Mouse (Mus musculus): ENCODE data around the gene Rpl35a. TPM values are rescaled to one million over a fixed set of nuclear protein-coding genes. Genes with fewer than 3 reads are reported as not detected.

The Rpl35a gene
- total and polyA plus RNA-seq, 2 experiments from 2014 or later: 473 to 486 TPM

GRCm38 (mm10) chr16:33070928-33071327 lies 14.7 kb downstream of the Rpl35a start:
- Histone ChIP-seq H3K27me3 (ENCODE audit: insufficient read depth, low read length) (no peaks in the 10 kb centered on the region), H3K4me3 (ENCODE audit: low read length) (no peak overlapping the region), H3K4me2 (ENCODE audit: low read depth, low read length) (no peak overlapping the region), H3K9me3 (ENCODE audit: low read length) (no peaks in the 10 kb centered on the region), H3K27ac (no peak overlapping the region), H3K36me3 (ENCODE audit: insufficient read depth, low read length) (peaks cover 18% of the 10 kb centered on the region), H3K9ac (replicated peaks; ENCODE audit: low read length) (no peak overlapping the region), H3K4me1 (ENCODE audit: insufficient read depth, low read length) (no peaks in the 10 kb centered on the region)
- ATAC-seq (no peak), DNase-seq (ENCODE audit: low spot score) (no peak)
- 0 out of 2 replicates have a peak, but pooled peaks have one; percentile 2 for TF ChIP-seq CTCF (IDR thresholded peaks at IDR 0.05; ENCODE audit: low read depth)

GRCm38 (mm10) chr16:33072871-33073557 lies 16.8 kb downstream of the Rpl35a start:
- H3K27me3 ChIP-seq (ENCODE audit: insufficient read depth, low read length): no peaks in the 10 kb centered on the region
- no peaks in the 10 kb centered on the region for H3K9me3 ChIP-seq (ENCODE audit: low read length)
- no peak for TF ChIP-seq CTCF (IDR thresholded peaks at IDR 0.05; ENCODE audit: low read depth)
- WGBS: 89% methylated on average over 6 of the region's 6 CpGs
- no peak overlapping the region for H3K4me2 ChIP-seq (ENCODE audit: low read depth, low read length)
- ATAC-seq (no peak), DNase-seq (ENCODE audit: low spot score) (no peak)
- H3K36me3 ChIP-seq (ENCODE audit: insufficient read depth, low read length): peaks cover 18% of the 10 kb centered on the region
- no peak overlapping the region for H3K27ac ChIP-seq
- H3K4me1 ChIP-seq (ENCODE audit: insufficient read depth, low read length): no peaks in the 10 kb centered on the region
- H3K9ac ChIP-seq (replicated peaks; ENCODE audit: low read length): no peak overlapping the region
- no peak overlapping the region for H3K4me3 ChIP-seq (ENCODE audit: low read length)

DNA sequence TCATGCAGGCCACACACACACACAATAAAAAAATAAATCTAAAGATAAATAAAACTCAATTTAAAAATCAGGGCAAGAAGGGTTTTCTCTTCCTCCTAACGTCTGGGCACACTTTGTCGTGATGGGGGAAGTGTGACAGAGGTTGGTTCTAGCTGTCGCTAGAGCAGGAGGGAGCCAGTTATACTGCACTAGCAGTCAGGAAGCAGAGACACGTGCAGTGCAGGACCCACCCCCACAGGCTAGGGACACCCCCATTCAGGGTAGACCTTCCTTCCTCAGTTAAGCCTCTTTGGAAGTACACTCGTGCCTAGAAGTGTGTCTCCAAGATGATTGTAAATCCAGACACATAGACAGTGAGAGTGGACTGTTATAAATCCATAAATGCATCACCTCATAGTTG lies 18.7 kb downstream of the Rpl35a start:
- TF ChIP-seq CTCF (IDR thresholded peaks at IDR 0.05; ENCODE audit: low read depth): no peak
- ATAC-seq: no peak
- no peak for DNase-seq (ENCODE audit: low spot score)
- Histone ChIP-seq H3K9ac (replicated peaks; ENCODE audit: low read length) (no peak overlapping the region), H3K27me3 (ENCODE audit: insufficient read depth, low read length) (no peaks in the 10 kb centered on the region), H3K4me3 (ENCODE audit: low read length) (no peak overlapping the region), H3K4me2 (ENCODE audit: low read depth, low read length) (no peak overlapping the region), H3K27ac (no peak overlapping the region), H3K4me1 (ENCODE audit: insufficient read depth, low read length) (no peaks in the 10 kb centered on the region), H3K36me3 (ENCODE audit: insufficient read depth, low read length) (peaks cover 13% of the 10 kb centered on the region), H3K9me3 (ENCODE audit: low read length) (no peaks in the 10 kb centered on the region)
- 81% methylated on average over 5 of the region's 5 CpGs for WGBS

DNA sequence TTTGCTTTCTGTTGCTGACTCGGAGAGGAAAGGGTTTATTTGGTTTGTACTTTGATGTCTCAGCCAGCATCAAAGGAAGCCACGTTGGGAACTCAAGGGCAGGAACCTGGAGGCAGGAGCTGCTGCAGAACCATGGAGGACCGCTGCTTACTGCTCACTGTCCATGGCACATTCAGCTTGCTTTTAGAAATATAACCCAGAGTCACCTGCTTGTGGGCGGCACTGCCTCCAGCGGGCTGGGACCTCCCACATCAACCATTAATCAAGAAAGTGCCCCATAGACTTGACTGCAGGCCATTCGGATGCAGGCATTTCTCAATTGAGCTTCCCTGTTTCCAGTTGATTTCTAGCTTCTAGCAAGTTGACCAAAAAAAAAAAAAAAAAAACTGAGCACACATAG lies 19.8 kb downstream of the Rpl35a start:
- 73% methylated on average over 6 of the region's 6 CpGs for WGBS
- Histone ChIP-seq H3K9me3 (ENCODE audit: low read length) (no peaks in the 10 kb centered on the region), H3K27me3 (ENCODE audit: insufficient read depth, low read length) (no peaks in the 10 kb centered on the region), H3K36me3 (ENCODE audit: insufficient read depth, low read length) (peaks cover 16% of the 10 kb centered on the region), H3K4me2 (ENCODE audit: low read depth, low read length) (no peak overlapping the region), H3K4me3 (ENCODE audit: low read length) (no peak overlapping the region), H3K27ac (no peak overlapping the region), H3K9ac (replicated peaks; ENCODE audit: low read length) (no peak overlapping the region), H3K4me1 (ENCODE audit: insufficient read depth, low read length) (no peaks in the 10 kb centered on the region)
- no peak for DNase-seq (ENCODE audit: low spot score)
- no peak for ATAC-seq
- TF ChIP-seq CTCF (IDR thresholded peaks at IDR 0.05; ENCODE audit: low read depth): no peak

DNA sequence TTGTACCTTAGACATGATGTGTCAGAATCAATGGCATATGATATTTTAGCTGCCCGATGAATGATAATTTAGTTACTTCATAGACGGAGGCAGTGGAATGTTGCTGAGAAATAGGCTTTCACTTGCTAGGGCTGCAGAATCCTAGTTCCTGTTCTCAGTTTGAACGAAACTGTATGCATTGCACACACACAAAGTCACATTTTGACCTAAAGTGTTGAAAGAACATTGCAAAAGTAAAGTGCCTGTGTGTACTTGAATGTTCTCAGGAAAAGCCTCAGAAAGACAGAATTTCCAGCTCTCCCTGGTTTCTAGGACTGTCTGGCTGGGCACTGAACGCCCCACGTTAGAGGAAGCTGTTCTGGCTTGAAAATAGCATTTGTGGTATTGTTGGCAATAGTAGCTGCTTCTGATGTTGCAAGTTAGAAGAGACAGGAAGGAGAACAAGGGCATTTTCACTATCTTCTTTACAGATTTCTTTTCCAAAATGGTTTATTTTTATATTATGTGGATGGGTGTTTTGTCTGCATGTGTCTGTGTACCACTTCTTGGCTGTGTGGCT lies 20.9 kb downstream of the Rpl35a start:
- no peaks in the 10 kb centered on the region for H3K4me1 ChIP-seq (ENCODE audit: insufficient read depth, low read length)
- no peak overlapping the region for H3K4me2 ChIP-seq (ENCODE audit: low read depth, low read length)
- TF ChIP-seq CTCF (IDR thresholded peaks at IDR 0.05; ENCODE audit: low read depth): no peak
- no peaks in the 10 kb centered on the region for H3K9me3 ChIP-seq (ENCODE audit: low read length)
- DNase-seq (ENCODE audit: low spot score) (no peak), ATAC-seq (no peak)
- no peak overlapping the region for H3K9ac ChIP-seq (replicated peaks; ENCODE audit: low read length)
- no peaks in the 10 kb centered on the region for H3K27me3 ChIP-seq (ENCODE audit: insufficient read depth, low read length)
- WGBS: 94% methylated on average over 5 of the region's 5 CpGs
- no peak overlapping the region for H3K4me3 ChIP-seq (ENCODE audit: low read length)
- H3K27ac ChIP-seq: no peak overlapping the region
- H3K36me3 ChIP-seq (ENCODE audit: insufficient read depth, low read length): peaks cover 20% of the 10 kb centered on the region

- no peak for ATAC-seq
- no peak overlapping the region for H3K9ac ChIP-seq (replicated peaks; ENCODE audit: low read length)
- WGBS: 93% methylated on average over 7 of the region's 7 CpGs
Measured at GRCm38 (mm10) chr16:33080063-33080462, 23.8 kb downstream of the Rpl35a start.

GRCm38 (mm10) chr16:33082951-33083350 lies 26.7 kb downstream of the Rpl35a start:
- Histone ChIP-seq H3K4me2 (ENCODE audit: low read depth, low read length) (no peak overlapping the region), H3K27me3 (ENCODE audit: insufficient read depth, low read length) (no peaks in the 10 kb centered on the region), H3K4me1 (ENCODE audit: insufficient read depth, low read length) (no peaks in the 10 kb centered on the region), H3K27ac (no peak overlapping the region), H3K9ac (replicated peaks; ENCODE audit: low read length) (no peak overlapping the region), H3K4me3 (ENCODE audit: low read length) (no peak overlapping the region), H3K36me3 (ENCODE audit: insufficient read depth, low read length) (peaks cover 7% of the 10 kb centered on the region; the same call in 1 of the 2 replicates), H3K9me3 (ENCODE audit: low read length) (no peaks in the 10 kb centered on the region)
- TF ChIP-seq CTCF (IDR thresholded peaks at IDR 0.05; ENCODE audit: low read depth): no peak
- DNase-seq (ENCODE audit: low spot score) (no peak), ATAC-seq (no peak)
- WGBS: 95% methylated on average over 6 of the region's 6 CpGs

More at GRCm38 (mm10) chr16:33080063-33080462, 23.8 kb downstream of the Rpl35a start:
- no peak overlapping the region for H3K4me2 ChIP-seq (ENCODE audit: low read depth, low read length)
- TF ChIP-seq CTCF (IDR thresholded peaks at IDR 0.05; ENCODE audit: low read depth): no peak
- H3K36me3 ChIP-seq (ENCODE audit: insufficient read depth, low read length): peaks cover 11% of the 10 kb centered on the region
- DNase-seq (ENCODE audit: low spot score): no peak
- H3K9me3 ChIP-seq (ENCODE audit: low read length): no peaks in the 10 kb centered on the region
- H3K4me1 ChIP-seq (ENCODE audit: insufficient read depth, low read length): no peaks in the 10 kb centered on the region
- no peak overlapping the region for H3K4me3 ChIP-seq (ENCODE audit: low read length)
- no peak overlapping the region for H3K27ac ChIP-seq
- H3K27me3 ChIP-seq (ENCODE audit: insufficient read depth, low read length): no peaks in the 10 kb centered on the region
